ENCODE assay signal across 40 mouse cellular contexts in the genomic region with DNA sequence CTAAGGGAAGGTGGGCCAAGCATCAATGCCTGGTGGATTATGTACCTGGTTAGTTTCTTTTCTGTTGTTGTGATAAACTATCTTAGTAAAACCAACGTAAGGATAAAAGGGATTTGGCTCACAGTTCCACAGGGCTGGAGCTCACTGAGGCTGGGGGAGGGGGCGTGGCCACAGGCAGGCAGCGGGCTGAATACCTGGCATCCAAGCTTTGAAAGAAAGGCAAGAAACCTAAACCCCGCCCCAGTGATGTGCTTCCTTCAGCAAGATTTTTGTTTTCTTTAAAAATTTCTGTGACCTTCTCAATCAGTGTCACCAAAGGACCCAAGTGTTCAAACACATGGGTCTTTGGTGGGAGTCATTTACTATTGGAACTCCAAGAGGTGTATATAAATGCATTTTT. TPM values are rescaled to one million over a fixed set of nuclear protein-coding genes. Genes with fewer than 3 reads are reported as not detected.
"Had no signal": no experiment of that assay in that cellular context is flagged by ENCODE, and none has a peak within 500 bp of the region (broad histone marks: within the 10 kb centered on the region; RNA-seq: fewer than 3 reads in every experiment).

No protein-coding gene starts in this region.

- H3K9ac ChIP-seq: heart, embryonic 12.5 days; heart, embryonic 13.5 days; heart, embryonic 15.5 days; hindbrain, embryonic 12.5 days; hindbrain, embryonic 13.5 days; hindbrain, embryonic 14.5 days; hindbrain, embryonic 15.5 days; intestine, embryonic 15.5 days; kidney, embryonic 15.5 days had no signal

- DNase-seq: heart, adult 2 months; heart, postnatal 10 days; heart, postnatal 14 days; heart, postnatal 4 days; kidney, adult 11 months; kidney, adult 18-20 months; kidney, adult 2 months; kidney, adult 8-10 months; kidney, adult 9 months; kidney, postnatal 10 days; kidney, postnatal 14 days; kidney, postnatal 25 days; kidney, postnatal 36 days; kidney, postnatal 4 days; layer of hippocampus, adult 9-11 months; layer of hippocampus, postnatal 36 days had no signal

- H3K4me2 ChIP-seq: heart, embryonic 12.5 days; heart, embryonic 13.5 days; heart, embryonic 15.5 days; hindbrain, embryonic 12.5 days; hindbrain, embryonic 13.5 days; hindbrain, embryonic 14.5 days; hindbrain, embryonic 15.5 days; intestine, embryonic 15.5 days; kidney, embryonic 15.5 days had no signal

- H3K9me3 ChIP-seq: heart, embryonic 12.5 days; heart, embryonic 13.5 days; heart, embryonic 15.5 days; hindbrain, embryonic 10.5 days; hindbrain, embryonic 12.5 days; hindbrain, embryonic 13.5 days; hindbrain, embryonic 15.5 days; intestine, embryonic 15.5 days; kidney, embryonic 15.5 days had no signal

- H3K36me3 ChIP-seq: heart, embryonic 12.5 days; heart, embryonic 13.5 days; hindbrain, embryonic 10.5 days; hindbrain, embryonic 12.5 days; hindbrain, embryonic 13.5 days; hindbrain, embryonic 15.5 days; intestine, embryonic 15.5 days; kidney, embryonic 15.5 days had no signal

- H3K27me3 ChIP-seq: heart, embryonic 12.5 days; heart, embryonic 13.5 days; heart, embryonic 15.5 days; hindbrain, embryonic 12.5 days; hindbrain, embryonic 15.5 days; intestine, embryonic 15.5 days; kidney, embryonic 15.5 days had no signal

- H3K27ac ChIP-seq: heart, adult 2 months; heart, embryonic 13.5 days; heart, embryonic 15.5 days; hindbrain, embryonic 10.5 days; hindbrain, embryonic 12.5 days; hindbrain, embryonic 13.5 days; hindbrain, embryonic 14.5 days; hindbrain, embryonic 15.5 days; hindbrain, postnatal 0 days; intestine, embryonic 15.5 days; kidney, embryonic 15.5 days; kidney, postnatal 0 days; layer of hippocampus, adult 2 months; left cerebral cortex, adult 2 months had no signal

- ATAC-seq: hindbrain, embryonic 16.5 days; hindbrain, postnatal 0 days; inflammation-experienced regulatory T-cells, adult 6 months; intestine, embryonic 15.5 days had no signal

- H3K4me3 ChIP-seq: heart, adult 2 months; heart, embryonic 12.5 days; heart, embryonic 13.5 days; heart, embryonic 15.5 days; hindbrain, embryonic 10.5 days; hindbrain, embryonic 12.5 days; hindbrain, embryonic 13.5 days; hindbrain, embryonic 15.5 days; intestine, embryonic 15.5 days; kidney, embryonic 15.5 days; layer of hippocampus, adult 2 months; left cerebral cortex, adult 2 months had no signal

- H3K4me1 ChIP-seq: hindbrain, embryonic 15.5 days; intestine, embryonic 15.5 days; kidney, embryonic 15.5 days had no signal

RNA-seq across cellular contexts. Expression of a gene that starts 4.8 kb away (rescaled TPM):
- total RNA-seq: heart, adult 2 months; heart, postnatal 10 days; hindbrain, postnatal 0 days; layer of hippocampus, adult 18-20 months; layer of hippocampus, adult 2 months; layer of hippocampus, postnatal 14 days; layer of hippocampus, postnatal 36 days; left cerebral cortex, adult 18-20 months; left cerebral cortex, adult 2 months; left cerebral cortex, adult 8-10 months had no signal
- polyA plus RNA-seq: heart, embryonic 12.5 days; hindbrain, embryonic 10.5 days; hindbrain, embryonic 11.5 days; hindbrain, embryonic 12.5 days; hindbrain, embryonic 13.5 days; hindbrain, embryonic 14.5 days; hindbrain, embryonic 15.5 days; hindbrain, embryonic 16.5 days; hindbrain, postnatal 0 days; kidney, embryonic 14.5 days had no signal

RNA-seq across cellular contexts. Expression of a gene that starts 23.6 kb away (rescaled TPM):
- total RNA-seq: hematopoietic stem cell, adult 5-6 weeks; left cerebral cortex, adult 2 months had no signal
- polyA plus RNA-seq: inflammation-experienced regulatory T-cells, adult 6 months; large intestine, adult 2 months had no signal
